Mouse (Mus musculus) B cell, adult 2 months (primary cell): Measurements from ENCODE around the gene Olfml2a.
A peak's percentile ranks its signal among the peaks of the same experiment; 100 is the strongest.

Source experiments
- DNase-seq, 2 experiments: peaks; one replicate each; pipeline ENCODE4 v3.0.0; 2022

Olfml2a gene

DNA sequence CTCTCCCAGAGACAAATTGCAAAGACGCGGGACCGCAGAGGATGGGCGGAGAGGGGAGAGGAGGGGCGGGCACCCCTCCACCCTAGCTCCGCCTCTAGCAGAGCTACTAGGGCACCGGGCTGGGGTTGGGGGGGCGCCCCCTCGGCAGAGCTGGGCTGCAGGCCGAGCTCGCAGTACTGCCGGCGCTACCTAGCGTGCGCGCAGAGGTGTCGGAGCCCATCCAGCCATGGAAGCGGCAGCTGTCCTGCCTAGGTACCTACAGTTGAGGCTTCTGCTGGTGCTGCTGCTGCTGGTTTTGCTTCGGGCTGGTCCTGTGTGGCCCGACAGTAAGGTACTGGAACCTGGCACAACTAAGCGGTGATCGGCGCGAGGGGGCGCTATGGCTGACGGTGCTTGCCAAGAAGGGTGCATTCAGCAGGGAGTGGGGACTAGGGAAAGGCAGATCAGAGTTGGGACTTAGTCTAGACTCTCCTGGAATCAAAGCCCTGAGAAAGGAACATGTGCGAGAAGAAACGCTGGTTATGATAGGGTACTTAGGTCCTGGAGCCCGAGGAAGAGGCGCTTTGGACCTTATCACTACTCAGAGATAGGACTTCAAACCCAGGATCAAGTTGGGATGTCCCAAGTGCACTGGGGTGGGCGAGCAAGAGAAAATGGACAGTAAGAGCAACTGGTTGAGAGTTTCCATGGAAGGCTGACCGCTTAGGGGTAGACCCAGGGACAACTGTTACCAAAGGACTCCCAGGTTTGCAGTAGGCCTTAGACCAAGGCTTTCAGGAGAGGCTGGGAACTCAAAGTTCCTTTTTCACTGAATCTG is at the start of gene Olfml2a:
TSS of gene Olfml2a (plus strand) at position 128 of the 817 bp plus-strand sequence.
- DNase-seq: peak; percentile 79 to 80

DNA sequence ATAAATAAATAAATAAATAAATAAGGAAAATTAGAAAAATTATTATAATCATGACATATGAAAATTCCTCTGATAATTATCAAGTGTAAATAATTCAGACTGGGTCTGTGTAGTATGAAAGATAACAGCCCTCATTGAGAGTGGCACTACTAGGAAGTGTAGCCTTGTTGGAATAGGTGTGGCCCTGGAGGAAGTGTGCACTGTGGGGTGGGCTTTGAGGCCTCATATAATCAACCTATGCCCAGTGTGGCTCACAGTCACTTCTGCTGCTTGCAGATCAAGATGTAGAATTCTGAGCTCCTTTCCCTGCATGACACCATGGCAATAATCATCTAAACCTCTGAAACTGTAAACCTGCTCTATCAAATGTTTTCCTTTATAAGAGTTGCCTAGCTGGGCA is 28.9 kb upstream of the Olfml2a start:
- no peak for DNase-seq

DNA sequence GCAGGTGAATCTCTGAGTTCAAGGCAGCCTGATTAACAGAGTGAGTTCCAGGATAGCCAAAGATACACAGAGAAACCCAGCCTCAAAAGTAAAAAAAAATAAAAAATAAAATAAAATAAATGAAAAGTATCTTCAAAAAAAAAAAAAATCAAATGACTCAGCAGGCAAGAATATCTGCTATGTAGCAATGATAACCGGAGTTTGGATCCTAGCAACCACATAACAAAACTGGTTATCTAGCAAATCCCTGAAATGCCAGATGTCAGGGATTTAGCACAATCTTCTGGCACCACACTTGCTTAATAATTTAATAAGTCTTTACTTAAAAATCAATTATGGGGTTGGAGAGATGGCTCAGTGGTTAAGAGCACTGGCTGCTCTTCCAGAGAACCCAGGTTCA is 27.5 kb upstream of the Olfml2a start:
- no peak for DNase-seq

DNA sequence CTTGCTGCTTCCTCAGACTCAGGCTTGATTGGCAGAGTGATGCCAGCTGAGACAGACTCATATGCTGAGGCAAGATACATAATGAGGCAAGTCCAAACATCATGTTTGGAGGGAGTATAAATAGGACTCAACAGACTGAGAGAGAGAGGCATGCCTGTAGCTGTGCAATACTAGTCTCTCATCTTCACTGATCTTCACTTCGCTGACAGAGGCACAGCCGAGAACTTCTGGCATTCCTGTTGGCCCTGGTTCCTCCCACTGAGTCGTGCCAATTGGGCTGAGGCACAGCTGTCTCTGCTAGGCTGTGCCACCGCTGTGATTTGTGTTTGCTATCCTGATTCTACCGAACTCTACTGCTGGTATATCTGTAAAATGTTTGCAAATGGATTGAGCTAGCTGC is 25.7 kb upstream of the Olfml2a start:
- DNase-seq: no peak

DNA sequence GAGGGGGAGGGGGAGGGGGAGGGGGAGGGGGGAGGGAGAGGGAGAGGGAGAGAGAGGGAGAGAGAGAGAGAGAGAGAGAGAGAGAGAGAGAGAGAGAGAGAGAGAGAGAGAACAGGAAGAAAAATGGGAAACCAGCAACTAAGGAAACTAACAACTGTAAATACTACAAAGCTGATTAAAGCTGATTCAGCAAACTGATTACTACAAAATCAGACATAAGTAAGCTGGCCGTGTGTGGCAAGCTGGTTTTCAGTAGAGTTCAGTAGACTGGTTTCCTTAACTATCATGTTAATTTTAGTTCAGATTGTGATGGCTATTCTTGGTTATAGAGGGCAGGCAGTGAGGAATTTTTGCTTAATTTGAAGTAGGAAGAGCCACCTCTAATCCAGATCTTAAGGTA is 23.2 kb upstream of the Olfml2a start:
- no peak for DNase-seq

DNA sequence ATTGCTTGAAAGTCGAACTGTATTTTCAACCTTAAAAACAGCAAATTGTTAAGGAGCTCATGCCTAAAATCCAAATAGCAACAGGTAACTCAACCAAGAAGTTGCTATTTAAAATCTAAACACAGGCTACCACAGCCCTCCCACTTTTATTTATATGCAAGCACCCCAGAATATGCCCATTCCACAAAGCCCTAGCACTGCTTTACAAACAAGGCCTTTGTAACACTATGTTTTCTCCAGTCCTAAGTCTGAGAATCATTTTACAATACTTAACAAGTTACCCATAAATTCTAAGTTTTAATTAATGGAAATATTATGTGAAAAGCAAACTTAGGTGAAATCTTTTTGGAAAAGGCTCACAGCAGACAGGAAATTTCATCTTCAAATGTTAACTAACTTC is 17.3 kb upstream of the Olfml2a start:
- DNase-seq: no peak

DNA sequence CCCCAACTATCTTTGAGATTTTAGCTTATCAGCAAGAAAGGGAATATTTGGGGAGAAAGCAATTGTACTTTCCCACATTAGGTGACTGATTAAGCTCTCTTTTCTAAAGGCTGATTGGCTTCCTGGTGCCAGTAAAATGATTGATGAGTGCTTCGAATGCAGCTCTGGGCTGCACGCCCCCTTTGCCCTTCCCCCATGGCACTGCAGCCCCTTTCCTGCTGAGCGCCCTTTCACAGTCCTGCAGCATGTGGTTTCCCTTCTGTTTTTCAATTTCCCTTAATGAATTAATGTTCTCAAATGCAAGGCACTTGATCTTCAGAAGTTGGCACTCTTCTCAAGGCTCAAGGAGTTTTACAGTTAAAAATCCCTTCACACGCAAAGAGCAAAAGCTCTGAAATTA is 16.8 kb upstream of the Olfml2a start:
- DNase-seq: no peak

DNA sequence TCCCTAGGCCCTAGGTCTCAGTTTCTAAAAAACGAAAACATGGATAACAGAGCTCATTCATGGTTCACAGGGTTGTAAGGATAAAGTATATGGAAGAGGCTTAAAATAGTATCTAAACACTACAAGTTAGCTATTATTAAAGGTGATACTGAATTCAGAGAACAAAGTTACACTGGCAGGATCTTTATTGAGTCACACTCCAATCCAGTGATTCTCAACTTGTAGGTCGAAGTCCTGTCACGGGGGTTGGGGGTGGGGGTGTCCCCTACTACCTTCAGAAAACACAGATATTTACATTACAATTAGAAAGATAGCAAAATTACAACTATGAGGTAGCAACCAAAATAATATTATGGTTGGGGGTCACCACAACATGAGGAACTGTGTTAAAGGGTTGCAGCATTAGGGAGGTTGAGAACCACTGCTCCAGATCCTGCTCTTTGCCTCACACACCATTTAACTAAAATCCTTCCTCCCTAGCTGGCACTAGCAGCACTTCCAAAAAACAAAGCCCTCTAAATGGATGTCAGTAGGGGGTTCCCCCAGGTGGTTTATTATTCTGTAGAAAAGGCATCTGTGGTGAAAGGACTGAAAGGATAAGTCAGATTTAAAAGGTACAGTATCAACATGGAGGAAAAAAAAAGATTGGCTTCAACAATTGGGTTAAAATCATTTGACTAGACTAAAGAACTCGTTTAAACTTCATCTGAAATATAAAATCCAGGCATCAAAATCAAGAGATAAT is 14.7 kb upstream of the Olfml2a start:
- peak in 1 of 2 experiments; percentile 17 for DNase-seq

DNA sequence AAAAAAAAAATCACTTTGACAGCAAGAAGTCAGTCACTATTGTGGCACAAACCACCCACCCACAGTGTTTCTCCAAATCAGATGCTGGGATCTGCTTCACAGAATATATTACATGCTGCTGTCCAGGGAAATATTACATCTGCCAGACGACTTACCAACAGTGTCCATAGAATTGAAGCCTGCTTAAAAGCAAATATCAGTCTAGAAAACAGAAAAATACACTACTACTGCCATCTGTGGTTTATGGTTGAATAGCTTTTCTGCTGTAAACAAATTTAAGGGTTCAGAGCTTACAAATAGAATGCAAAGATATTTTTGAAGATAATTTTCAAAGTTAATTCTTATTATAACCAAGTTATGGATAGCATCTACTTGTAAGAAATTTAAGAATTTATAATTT is 10.4 kb upstream of the Olfml2a start:
- no peak for DNase-seq

DNA sequence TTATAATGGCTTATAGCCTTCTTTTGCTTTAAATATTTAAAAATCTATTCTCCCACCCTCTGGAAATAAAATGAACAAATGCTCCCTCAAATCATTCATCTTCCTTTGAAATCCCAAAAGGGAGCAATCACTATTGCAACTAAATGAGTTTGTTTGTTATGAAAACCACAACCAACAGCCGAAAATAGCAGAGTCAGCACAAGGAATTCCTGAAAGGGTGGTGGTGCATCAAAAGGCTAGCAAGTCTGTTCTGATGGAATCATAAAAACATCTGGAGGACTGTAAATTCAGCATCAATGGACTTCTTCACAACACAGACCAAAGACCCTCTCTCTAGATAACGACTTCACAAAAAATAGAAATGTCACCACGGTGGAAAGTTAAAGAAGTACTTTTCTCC is 8.3 kb upstream of the Olfml2a start:
- no peak for DNase-seq

DNA sequence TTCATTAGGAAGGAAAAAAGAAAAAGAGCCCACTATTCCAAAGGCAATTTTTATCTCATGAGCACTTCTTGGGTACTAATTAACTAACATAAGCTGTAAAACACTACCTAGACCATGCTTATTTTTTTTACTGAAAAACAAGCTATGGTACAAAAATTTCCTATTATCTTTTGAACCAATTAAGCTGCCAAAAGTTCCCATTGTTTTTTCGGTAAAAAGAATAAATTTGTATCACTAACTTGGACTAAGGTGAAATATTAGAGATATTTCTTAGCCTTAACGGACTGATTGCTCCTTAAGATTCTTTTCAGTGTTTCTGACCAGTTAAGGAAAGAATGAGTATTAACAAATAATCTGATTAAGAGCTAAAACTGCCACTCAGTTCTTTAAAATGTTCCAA is 7.9 kb upstream of the Olfml2a start:
- no peak for DNase-seq

DNA sequence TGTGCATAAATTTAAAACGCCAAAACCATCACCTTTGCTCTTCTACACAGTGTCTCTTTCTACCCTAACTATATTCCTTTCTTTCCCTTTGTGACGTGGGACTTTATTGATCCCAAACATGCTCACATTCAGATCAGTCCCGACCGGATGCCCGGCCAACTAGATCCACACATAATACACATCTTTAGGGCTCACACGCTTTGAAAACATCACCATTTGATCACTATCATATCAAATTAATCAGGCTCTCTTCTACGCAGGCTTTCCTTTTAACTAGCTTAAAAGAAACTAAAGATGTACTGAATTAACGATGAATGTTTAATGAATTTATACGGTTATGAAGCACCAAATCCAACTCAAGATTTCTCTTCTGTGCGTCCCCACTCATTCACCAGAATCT is 7.2 kb upstream of the Olfml2a start:
- DNase-seq: no peak

DNA sequence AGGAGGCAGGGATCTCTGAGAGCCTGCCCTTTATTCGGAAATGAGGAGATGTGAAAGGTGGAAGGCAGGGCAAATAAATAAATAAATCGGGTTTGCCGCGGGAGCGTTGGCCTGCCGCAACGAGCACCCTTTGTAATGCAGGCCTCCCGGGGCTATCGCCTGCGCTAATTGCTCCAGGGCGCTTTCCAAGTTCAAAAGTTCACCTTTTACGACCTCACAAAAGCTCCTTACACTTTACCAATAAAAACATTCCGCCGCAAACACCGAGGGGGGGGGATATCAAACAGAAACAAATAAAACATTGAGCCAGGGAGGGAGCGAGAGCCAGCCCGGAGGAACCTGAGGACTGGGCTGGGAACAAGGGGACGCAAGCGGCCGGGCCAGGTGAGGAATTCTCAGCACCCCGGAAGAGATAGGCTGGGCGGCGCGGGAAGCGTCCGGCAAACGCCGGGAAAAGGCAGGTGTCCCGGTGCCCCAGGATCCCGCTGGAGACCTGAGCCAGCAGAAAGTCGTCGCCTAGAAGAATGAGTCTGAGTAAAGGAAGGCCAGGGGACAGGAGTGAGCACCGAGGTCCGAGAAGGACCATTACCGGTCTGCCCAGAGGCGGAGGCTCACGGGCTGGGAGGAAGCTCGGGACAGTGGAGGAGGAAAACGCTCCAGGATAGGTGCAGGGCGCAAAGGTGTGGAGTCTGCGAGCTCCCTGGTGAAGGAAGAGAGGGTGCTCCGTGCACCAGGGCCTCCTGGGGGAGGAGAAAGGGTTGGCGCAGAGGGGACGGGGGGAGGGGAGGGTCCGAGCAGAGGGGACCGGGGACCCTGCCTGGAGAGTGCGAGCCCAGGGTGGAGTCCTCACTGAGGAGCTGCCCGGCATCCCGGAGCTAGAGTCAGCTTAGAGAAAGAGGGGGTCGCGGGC is 6.4 kb upstream of the Olfml2a start:
- DNase-seq: peak; percentile 27 to 38

DNA sequence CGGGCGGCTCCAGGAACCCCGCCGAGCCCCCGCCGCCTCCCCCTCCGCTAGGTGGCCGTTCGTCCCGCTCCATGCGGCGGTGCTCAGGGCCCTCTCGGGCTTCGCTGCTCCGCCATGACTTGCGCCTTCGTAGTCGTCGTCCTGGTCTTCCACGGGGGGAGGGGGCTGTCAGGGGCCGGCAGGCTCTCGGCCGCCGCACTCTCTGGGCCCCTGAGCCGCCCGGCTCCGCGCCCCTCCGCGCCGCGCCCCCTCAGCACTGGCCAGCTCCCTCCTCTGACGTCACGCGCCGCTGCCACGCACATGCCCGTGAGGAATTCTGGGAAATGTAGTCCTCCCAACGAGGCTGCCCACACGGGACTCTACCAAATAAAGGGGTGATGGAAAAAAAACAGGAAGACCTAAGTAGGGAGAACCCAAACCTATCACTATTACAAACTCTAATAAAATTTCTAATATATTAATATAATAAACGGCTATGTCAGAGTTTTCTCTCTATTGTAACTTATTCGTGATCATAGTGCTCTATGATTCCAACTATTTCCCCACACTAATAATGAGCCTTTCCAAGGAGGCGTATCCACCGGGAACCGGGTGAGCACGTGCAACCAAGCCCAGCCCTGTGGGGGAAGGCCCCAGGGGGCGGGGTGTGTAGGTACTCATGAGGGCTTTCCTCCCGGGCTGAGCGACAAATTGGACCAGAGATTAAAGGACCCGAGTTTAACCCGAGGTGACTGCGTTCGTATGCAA is 5.5 kb upstream of the Olfml2a start:
- DNase-seq: peak; percentile 93 to 95

DNA sequence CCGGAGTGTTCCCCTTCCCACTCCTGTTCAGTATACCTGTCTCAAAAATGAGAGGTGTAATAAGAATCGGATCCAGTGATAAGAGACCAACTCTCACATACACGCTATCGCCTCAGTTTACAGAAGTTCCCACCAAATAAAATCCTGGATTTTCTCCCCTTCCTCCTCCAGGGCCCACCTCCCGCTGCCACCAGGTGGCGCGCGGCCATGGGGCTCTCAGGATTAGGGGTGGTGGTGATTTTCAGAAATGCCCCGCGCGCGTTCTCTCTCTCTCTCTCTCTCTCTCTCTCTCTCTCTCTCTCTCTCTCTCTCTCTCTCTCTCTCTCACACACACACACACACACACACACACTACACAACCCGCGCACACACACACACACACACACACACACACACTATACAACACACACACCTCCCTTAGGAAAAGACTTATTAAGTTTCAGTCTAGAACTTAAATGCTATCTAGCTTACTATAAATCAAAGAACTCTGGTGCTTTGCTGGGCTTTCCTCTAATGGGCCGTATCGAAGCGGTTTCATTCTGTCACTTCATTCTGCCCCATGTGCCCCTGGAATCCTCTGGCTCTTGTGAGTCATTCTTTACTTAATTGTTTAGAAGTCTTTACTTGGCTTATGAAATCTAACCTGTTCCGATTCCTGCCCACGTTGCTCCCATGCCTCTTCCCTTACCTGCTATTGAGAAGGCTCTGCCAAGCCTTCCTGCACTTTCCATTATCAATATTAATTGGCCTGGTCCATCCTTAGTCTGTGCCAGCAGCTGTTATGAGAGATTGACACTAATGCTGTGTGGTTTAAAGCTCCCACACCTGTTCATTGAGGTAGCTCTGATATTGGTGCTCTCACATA is 4.4 kb upstream of the Olfml2a start, which contains the start of gene Nr6a1:
TSS of gene Nr6a1 (minus strand) at position 574 of the 865 bp plus-strand sequence.
- DNase-seq: peak; percentile 76 to 77

DNA sequence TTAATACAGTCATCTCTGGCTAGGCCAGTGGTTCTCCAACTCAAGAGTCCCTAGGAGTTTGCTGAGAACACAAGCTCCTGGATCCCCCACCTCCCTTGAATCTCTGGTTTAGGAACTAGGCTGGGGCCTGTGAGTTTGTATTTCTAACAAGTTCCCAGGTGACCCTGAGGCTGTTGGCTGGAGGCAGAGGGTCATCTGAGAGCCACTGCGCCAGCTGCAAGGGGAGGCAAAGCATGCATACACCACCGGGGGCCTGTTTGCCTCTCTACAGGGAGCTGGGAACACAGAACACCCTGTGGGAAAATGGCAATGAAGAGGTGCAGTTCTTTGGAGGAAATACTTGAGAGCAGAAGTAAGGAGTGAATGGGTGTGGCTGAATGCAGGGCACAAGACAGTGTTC is 1.5 kb upstream of the Olfml2a start:
- no peak for DNase-seq

DNA sequence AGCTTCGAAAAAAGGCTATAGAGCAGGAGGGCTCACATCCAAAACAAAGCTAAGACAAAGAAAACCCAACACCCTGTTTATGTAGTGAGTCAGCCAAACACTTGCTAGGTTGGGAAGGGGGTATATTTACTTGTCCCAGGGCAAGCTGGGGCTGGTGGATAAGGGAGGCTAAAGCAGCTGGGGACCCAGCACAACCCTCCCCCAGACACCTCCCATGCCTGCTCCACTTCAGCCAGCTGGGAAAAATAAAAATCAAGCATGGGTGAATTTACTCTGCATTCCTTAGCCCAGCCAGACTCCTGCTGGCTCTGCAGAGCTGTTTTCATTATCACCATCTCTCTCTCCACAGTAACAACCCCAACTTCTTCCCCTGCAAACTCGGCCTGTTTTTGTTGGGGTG is 2.2 kb downstream of the Olfml2a start:
- DNase-seq: no peak

DNA sequence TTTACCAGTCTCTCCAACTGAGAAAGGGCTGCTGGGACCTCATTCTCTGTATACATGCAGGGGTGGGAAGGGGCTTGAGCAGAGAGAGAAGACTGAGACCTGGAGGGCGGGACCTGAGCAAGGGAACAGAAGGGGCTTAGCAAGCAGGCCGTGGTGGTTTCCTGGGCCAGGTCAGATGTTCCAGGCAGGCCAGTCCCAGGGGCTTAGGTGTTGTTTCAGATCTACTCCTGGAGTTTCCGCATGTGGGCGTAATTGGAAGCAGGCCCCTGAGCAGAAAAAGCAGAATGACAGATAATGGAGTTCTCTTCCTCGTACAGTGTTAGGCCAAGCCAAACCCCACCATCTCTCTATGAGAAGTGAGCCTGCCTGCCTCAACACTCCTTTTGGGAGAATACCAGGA is 3.2 kb downstream of the Olfml2a start:
- DNase-seq: no peak

DNA sequence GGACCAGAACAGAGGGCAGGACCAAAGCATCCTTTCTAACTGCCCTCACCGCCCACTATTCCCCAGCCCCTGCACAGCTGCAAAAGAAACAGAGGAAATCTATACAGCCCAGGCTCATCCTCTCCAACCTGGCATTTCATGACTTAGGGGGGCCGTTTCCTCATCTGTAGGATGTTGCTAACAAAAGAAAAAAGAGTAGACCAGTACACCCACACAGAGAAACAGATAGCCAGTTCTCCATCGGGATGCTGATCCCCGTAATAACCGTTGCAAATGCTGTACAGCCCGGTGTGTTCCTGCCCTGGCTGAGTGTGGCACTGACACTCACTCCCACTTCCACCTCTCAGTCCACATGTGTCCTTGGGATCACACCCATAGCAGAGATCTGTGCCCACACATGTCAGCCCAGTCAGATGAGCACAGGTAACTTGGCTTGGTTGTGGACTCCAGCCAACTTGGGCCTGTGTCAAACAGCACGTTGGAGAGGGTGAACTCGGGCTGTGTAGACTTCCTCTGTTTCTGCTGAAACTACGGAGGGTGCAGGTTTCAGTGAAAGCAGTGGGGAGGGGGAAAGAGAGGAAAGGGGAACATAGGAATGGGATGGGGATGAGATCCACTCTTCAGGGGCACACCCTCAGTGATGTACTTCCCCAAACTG is 5.1 kb downstream of the Olfml2a start:
- no peak for DNase-seq

DNA sequence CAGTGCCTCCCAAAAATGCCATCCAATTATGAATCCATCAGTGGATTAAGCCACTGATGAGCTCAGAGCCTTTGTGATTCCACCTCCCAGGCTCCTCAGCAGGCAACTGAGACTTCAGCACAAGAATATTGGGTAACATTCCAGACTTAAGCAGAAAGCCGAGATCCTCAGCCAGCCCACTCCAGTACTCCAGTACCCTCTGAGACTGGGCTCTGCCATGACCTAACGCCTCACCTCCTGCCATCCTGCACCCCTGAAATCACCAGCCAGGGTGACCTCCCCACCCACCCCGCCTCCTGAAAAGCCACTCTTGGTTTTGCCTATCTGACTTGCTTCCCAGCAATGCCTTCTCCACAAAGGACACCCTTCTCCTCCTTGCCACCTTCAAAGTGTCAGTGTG is 5.6 kb downstream of the Olfml2a start:
- no peak for DNase-seq

DNA sequence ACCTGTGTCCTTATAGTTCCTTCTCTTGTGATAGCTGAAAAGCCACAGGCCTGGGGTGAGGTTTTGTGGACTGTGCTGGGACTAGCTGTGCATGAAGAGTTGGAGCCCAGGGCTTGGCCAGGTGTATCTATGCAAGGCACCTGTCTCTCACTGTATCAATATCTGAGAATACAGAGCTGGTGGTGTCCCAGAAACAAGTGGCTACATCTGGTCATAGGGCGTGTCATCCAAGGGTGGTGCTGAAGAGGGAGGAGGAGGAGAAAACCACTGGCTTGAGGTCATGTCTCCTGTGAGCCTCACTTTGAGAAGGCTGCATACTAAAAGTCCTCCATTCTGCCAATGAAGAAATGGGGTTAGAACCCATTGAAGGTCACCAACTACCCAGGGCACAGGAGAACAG is 6.2 kb downstream of the Olfml2a start:
- no peak for DNase-seq
